Mouse (Mus musculus): ENCODE results near the gene Lrch1. TPM values are rescaled to one million over a fixed set of nuclear protein-coding genes. Genes with fewer than 3 reads are reported as not detected.
A peak's percentile ranks its signal among the peaks of the same experiment; 100 is the strongest.

Gene Lrch1
- polyA plus RNA-seq, 1 experiment, result 64.7 TPM

DNA sequence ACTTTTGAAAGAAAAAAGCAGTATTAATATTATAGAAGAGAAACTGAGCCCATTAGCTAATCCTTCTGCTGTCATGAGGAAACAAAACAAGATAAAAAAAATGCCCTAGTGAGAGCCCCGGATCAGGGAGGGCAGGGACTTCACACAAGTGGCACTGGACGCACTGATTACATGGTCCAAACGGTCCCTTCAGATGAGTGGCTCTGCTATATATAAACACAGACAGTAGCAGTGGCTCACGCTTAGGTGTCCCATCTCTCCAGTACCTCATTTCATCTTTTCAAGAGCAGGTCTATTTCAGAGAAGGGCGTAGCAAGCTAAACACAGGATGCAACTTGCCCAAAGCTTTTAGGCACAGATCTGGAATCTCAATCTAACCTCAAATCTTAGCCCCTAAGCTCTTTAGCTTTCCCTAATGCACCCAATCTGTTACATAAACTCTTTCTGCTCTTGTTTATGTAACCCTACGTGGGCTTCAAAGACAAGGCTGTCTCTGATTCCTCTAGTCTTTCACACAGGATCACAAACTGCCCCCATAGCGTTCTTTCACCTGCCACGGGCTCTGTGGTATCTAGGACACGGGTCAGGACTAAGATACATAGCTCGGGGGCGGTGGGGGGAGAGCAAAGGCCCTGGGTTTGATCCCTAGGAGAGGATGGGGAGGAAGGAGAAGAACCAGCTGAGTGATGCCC lies 163.3 kb downstream of the Lrch1 start:
- WGBS, result 89% methylated on average over 11 of the region's 11 CpGs
- no peak for TF ChIP-seq POLR2A (IDR thresholded peaks at IDR 0.05; ENCODE audit: insufficient read depth, low read depth, low read length)
- no peak for TF ChIP-seq CTCF (IDR thresholded peaks at IDR 0.05; ENCODE audit: insufficient read depth, low read depth, low read length)
- peaks cover 4% of the 10 kb centered on the region; the same call in 1 of the 2 replicates for H3K4me1 ChIP-seq (ENCODE audit: control insufficient read depth, insufficient read depth, low read length)
- H3K27ac ChIP-seq (ENCODE audit: insufficient read depth, low read depth, low read length), result no peak overlapping the region
- no peak overlapping the region for H3K4me3 ChIP-seq (ENCODE audit: insufficient read depth, low read depth, low read length)

- no peak overlapping the region for H3K4me3 ChIP-seq (ENCODE audit: insufficient read depth, low read depth, low read length)
- H3K27ac ChIP-seq (ENCODE audit: insufficient read depth, low read depth, low read length), result no peak overlapping the region
- no peak for TF ChIP-seq POLR2A (IDR thresholded peaks at IDR 0.05; ENCODE audit: insufficient read depth, low read depth, low read length)
- TF ChIP-seq CTCF (IDR thresholded peaks at IDR 0.05; ENCODE audit: insufficient read depth, low read depth, low read length), result no peak
- no peaks in the 10 kb centered on the region for H3K4me1 ChIP-seq (ENCODE audit: control insufficient read depth, insufficient read depth, low read length)
- 69% methylated on average over 10 of the region's 10 CpGs for WGBS
Observed at GRCm38 (mm10) chr14:74774046-74774619, 173.5 kb downstream of the Lrch1 start.

GRCm38 (mm10) chr14:74767892-74768291 lies 179.8 kb downstream of the Lrch1 start:
- no peaks in the 10 kb centered on the region for H3K4me1 ChIP-seq (ENCODE audit: control insufficient read depth, insufficient read depth, low read length)
- 73% methylated on average over 1 of the region's 1 CpGs for WGBS
- no peak overlapping the region for H3K27ac ChIP-seq (ENCODE audit: insufficient read depth, low read depth, low read length)
- no peak overlapping the region for H3K4me3 ChIP-seq (ENCODE audit: insufficient read depth, low read depth, low read length)
- TF ChIP-seq CTCF (IDR thresholded peaks at IDR 0.05; ENCODE audit: insufficient read depth, low read depth, low read length), result no peak
- no peak for TF ChIP-seq POLR2A (IDR thresholded peaks at IDR 0.05; ENCODE audit: insufficient read depth, low read depth, low read length)

DNA sequence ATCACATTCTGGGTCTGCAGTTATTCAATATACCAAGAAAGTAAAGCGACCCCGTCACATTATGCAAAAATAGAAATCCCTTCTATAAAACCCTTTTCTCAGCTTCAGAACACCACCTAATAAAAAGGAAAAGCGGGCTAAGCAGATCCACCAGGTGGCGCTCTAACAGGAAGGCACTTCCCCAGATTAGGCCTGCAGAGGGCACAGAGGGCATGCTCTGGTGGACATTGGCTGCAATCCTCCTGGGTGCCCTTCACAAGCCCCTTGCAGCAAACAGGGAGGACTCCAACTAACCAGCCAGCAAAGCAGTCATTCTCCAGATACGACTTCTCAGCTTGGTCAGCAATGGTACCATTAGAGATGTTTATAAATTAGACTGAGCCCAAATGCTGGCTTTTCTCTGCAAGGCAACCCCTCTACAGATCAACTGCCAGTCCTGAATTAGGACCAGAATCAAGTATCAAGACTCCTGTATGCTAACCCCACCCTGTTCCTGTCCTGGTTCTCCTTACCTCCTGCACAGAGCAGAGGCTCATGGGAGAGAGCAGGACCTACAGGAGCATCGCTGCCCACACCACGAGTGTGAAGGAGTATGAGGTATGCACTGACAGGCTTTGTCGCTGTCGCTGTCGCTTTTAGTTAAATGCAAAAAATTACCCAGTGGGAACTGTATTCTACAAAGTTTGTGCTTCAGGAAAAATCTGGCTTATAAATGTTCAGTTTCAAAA lies 183.3 kb downstream of the Lrch1 start:
- Histone ChIP-seq H3K4me3 (ENCODE audit: insufficient read depth, low read depth, low read length) (no peak overlapping the region), H3K4me1 (ENCODE audit: control insufficient read depth, insufficient read depth, low read length) (no peaks in the 10 kb centered on the region), H3K27ac (ENCODE audit: insufficient read depth, low read depth, low read length) (no peak overlapping the region)
- WGBS, result 60% methylated on average over 10 of the region's 10 CpGs
- TF ChIP-seq POLR2A (IDR thresholded peaks at IDR 0.05; ENCODE audit: insufficient read depth, low read depth, low read length) (no peak), CTCF (IDR thresholded peaks at IDR 0.05; ENCODE audit: insufficient read depth, low read depth, low read length) (peak; percentile 83)

DNA sequence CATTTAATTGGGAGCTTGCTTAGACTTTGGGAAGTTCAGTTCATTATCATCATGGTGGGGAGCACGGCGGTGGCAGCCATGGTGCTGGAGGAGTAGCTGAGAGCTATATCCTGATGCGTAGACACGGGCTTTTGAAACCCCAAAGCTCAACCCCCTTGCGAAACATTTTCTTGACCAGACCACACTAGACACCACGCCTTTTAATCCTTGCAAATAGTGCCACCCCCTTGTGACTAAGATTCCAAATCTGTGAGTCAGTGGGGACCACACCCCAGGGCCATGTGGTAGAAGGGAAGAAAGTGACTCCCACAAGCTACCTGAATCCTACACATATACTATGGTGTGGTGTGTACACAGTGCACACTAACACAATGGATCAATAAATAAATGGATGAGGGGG lies 210.8 kb downstream of the Lrch1 start:
- TF ChIP-seq POLR2A (IDR thresholded peaks at IDR 0.05; ENCODE audit: insufficient read depth, low read depth, low read length) (no peak), CTCF (IDR thresholded peaks at IDR 0.05; ENCODE audit: insufficient read depth, low read depth, low read length) (no peak)
- no peak overlapping the region for H3K27ac ChIP-seq (ENCODE audit: insufficient read depth, low read depth, low read length)
- no peak overlapping the region for H3K4me3 ChIP-seq (ENCODE audit: insufficient read depth, low read depth, low read length)
- 94% methylated on average over 6 of the region's 6 CpGs for WGBS
- H3K4me1 ChIP-seq (ENCODE audit: control insufficient read depth, insufficient read depth, low read length), result peaks cover 1% of the 10 kb centered on the region; the same call in 1 of the 2 replicates

DNA sequence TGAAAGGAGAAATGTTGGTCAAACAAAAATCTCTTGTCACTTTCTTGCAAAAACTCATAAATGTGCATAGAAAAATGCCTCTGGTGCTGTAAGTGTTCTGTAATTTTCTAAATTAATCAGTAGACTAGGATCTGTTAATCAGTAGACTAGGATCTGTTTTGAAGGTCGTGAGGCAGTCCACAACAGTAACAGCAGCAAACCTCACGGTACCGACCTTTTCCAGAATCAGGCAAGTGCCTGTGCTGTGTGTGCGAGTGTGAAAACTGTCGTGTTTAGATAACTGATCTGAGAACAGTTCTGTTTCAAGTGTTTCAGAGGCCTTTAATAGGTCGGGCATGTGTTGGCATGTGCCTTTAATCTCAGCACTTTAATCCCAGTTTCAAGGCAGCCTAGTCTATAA lies 212.2 kb downstream of the Lrch1 start:
- no peak overlapping the region for H3K4me3 ChIP-seq (ENCODE audit: insufficient read depth, low read depth, low read length)
- TF ChIP-seq CTCF (IDR thresholded peaks at IDR 0.05; ENCODE audit: insufficient read depth, low read depth, low read length) (no peak), POLR2A (IDR thresholded peaks at IDR 0.05; ENCODE audit: insufficient read depth, low read depth, low read length) (no peak)
- peaks cover 3% of the 10 kb centered on the region; the same call in 1 of the 2 replicates for H3K4me1 ChIP-seq (ENCODE audit: control insufficient read depth, insufficient read depth, low read length)
- H3K27ac ChIP-seq (ENCODE audit: insufficient read depth, low read depth, low read length), result no peak overlapping the region
- 89% methylated on average over 6 of the region's 6 CpGs for WGBS

- no peak for TF ChIP-seq POLR2A (IDR thresholded peaks at IDR 0.05; ENCODE audit: insufficient read depth, low read depth, low read length)
- TF ChIP-seq CTCF (IDR thresholded peaks at IDR 0.05; ENCODE audit: insufficient read depth, low read depth, low read length), result no peak
- 67% methylated on average over 2 of the region's 2 CpGs for WGBS
- H3K4me1 ChIP-seq (ENCODE audit: control insufficient read depth, insufficient read depth, low read length), result peaks cover 3% of the 10 kb centered on the region; the same call in 1 of the 2 replicates
- H3K4me3 ChIP-seq (ENCODE audit: insufficient read depth, low read depth, low read length), result no peak overlapping the region
- no peak overlapping the region for H3K27ac ChIP-seq (ENCODE audit: insufficient read depth, low read depth, low read length)
Observed at GRCm38 (mm10) chr14:74733397-74733796, 214.3 kb downstream of the Lrch1 start.

GRCm38 (mm10) chr14:74732079-74732783 lies 215.4 kb downstream of the Lrch1 start, which contains the start of gene Esd:
Gene Esd (plus strand): TSS chr14:74732297.
- TF ChIP-seq POLR2A (IDR thresholded peaks at IDR 0.05; ENCODE audit: insufficient read depth, low read depth, low read length), result peak; percentile 53; the same call in 1 of the 2 replicates
- no peak for TF ChIP-seq CTCF (IDR thresholded peaks at IDR 0.05; ENCODE audit: insufficient read depth, low read depth, low read length)
- Histone ChIP-seq H3K27ac (ENCODE audit: insufficient read depth, low read depth, low read length) (no peak within 1 kb of the TSS), H3K4me3 (ENCODE audit: insufficient read depth, low read depth, low read length) (peak within 1 kb of the TSS; percentile 59), H3K4me1 (ENCODE audit: control insufficient read depth, insufficient read depth, low read length) (peaks cover 3% of the 10 kb centered on the region; the same call in 1 of the 2 replicates)
- WGBS, result under 1% methylated on average over 53 of the region's 53 CpGs
